Mouse (Mus musculus) pancreas, adult 10 weeks (tissue): Measurements from ENCODE around the gene Nudt7. TPM values are rescaled to one million over a fixed set of nuclear protein-coding genes. Genes with fewer than 3 reads are reported as not detected.

Experiments used
- polyA plus RNA-seq: library from polyadenylated mRNA; stranded (reverse); fragments of 350-450 nt; fragmentation: Illumina TruSeq; extraction: RNeasy Lipid Tissue Mini Kit (QIAGEN cat#74804); gene quantifications from one replicate; pipeline ENCODE4 v1.2.3, GENCODE M21; 2015; ENCODE audit warnings: low read depth, low replicate concordance; ENCODE audit not compliant: insufficient read depth

Nudt7 gene
- 6.6 TPM for polyA plus RNA-seq

GRCm38 (mm10) chr8:114133510-114134362 lies at the start of gene Nudt7:
Nudt7 (plus strand) TSS chr8:114133557.

Other genes with a start within 250 kb of the Nudt7 start
- 2.6 TPM for gene Vat1l, start 72.1 kb downstream of the Nudt7 start, polyA plus RNA-seq